Mouse (Mus musculus): ENCODE measurements around the gene Abhd16a. TPM values are rescaled to one million over a fixed set of nuclear protein-coding genes. Genes with fewer than 3 reads are reported as not detected.

Abhd16a gene
- total and polyA plus RNA-seq, 3 experiments, result 53.2 to 98.2 (median 62.5) TPM

DNA sequence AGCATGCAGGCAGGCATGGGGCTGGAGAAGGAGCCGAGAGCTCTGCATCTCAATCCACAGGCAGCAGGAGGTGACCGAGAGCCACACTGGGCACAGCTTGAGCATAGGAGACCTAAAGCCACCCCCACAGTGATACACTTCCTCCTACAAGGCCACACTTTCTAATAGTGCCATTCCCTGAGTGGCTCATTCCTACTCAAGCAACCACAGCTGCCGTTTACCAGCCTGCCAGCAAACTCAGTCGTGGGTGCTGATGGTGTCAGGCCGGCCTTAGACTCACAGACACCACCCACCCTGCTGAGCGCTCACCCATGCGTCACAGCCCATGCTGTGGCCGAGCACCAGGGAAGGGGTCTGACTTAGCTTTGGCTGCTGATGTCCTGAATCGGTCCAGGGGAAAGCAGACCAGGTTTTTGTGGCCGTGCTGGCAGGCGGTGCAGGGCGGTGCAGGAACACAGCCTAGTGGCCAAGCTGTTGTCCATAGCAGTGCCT, 8.1 kb downstream of the Abhd16a start:
- Histone ChIP-seq H3K9ac (ENCODE audit: low read depth, low read length) (no peak overlapping the region), H3K4me3 (no peak overlapping the region), H3K27ac (no peak overlapping the region), H3K4me1 (ENCODE audit: control insufficient read depth, insufficient read depth, low read length) (no peaks in the 10 kb centered on the region), H3K79me2 (replicated peaks; ENCODE audit: control insufficient read depth, insufficient read depth, low read length) (no peaks in the 10 kb centered on the region), H3K27me3 (ENCODE audit: control insufficient read depth, insufficient read depth, low read length) (no peaks in the 10 kb centered on the region), H3K36me3 (ENCODE audit: control insufficient read depth, insufficient read depth, low read length) (no peaks in the 10 kb centered on the region)
- intact Hi-C loops (cut with DNase I), result no loop called here
- DNase-seq, result no peak
- WGBS, result 84% methylated on average over 12 of the region's 12 CpGs
- TF ChIP-seq POLR2A (IDR thresholded peaks at IDR 0.05; ENCODE audit: insufficient read depth, low read depth, low read length) (no peak), EP300 (IDR thresholded peaks at IDR 0.05; ENCODE audit: insufficient read depth, low read depth, low read length) (no peak), CTCF (IDR thresholded peaks at IDR 0.05) (peak; percentile 39)

GRCm38 (mm10) chr17:35100196-35100765, 11.2 kb downstream of the Abhd16a start:
- Histone ChIP-seq H3K36me3 (ENCODE audit: control insufficient read depth, insufficient read depth, low read length) (no peaks in the 10 kb centered on the region), H3K9ac (ENCODE audit: low read depth, low read length) (no peak overlapping the region), H3K27me3 (ENCODE audit: control insufficient read depth, insufficient read depth, low read length) (no peaks in the 10 kb centered on the region), H3K4me1 (ENCODE audit: control insufficient read depth, insufficient read depth, low read length) (no peaks in the 10 kb centered on the region), H3K79me2 (replicated peaks; ENCODE audit: control insufficient read depth, insufficient read depth, low read length) (no peaks in the 10 kb centered on the region), H3K4me3 (no peak overlapping the region), H3K27ac (no peak overlapping the region)
- TF ChIP-seq CTCF (IDR thresholded peaks at IDR 0.05) (no peak), EP300 (IDR thresholded peaks at IDR 0.05; ENCODE audit: insufficient read depth, low read depth, low read length) (no peak), POLR2A (IDR thresholded peaks at IDR 0.05; ENCODE audit: insufficient read depth, low read depth, low read length) (no peak)
- no peak for DNase-seq
- 68% methylated on average over 10 of the region's 10 CpGs for WGBS
- intact Hi-C loops (cut with DNase I), result no loop called here

- intact Hi-C loops (cut with DNase I), result no loop called here
- H3K36me3 ChIP-seq (ENCODE audit: control insufficient read depth, insufficient read depth, low read length), result no peaks in the 10 kb centered on the region
- 76% methylated on average over 11 of the region's 11 CpGs for WGBS
- H3K4me1 ChIP-seq (ENCODE audit: control insufficient read depth, insufficient read depth, low read length), result no peaks in the 10 kb centered on the region
- no peak overlapping the region for H3K4me3 ChIP-seq
- H3K9ac ChIP-seq (ENCODE audit: low read depth, low read length), result no peak overlapping the region
- H3K27me3 ChIP-seq (ENCODE audit: control insufficient read depth, insufficient read depth, low read length), result no peaks in the 10 kb centered on the region
- no peak for DNase-seq
- TF ChIP-seq POLR2A (IDR thresholded peaks at IDR 0.05; ENCODE audit: insufficient read depth, low read depth, low read length) (no peak), EP300 (IDR thresholded peaks at IDR 0.05; ENCODE audit: insufficient read depth, low read depth, low read length) (no peak), CTCF (IDR thresholded peaks at IDR 0.05) (no peak)
- H3K27ac ChIP-seq, result no peak overlapping the region
- no peaks in the 10 kb centered on the region for H3K79me2 ChIP-seq (replicated peaks; ENCODE audit: control insufficient read depth, insufficient read depth, low read length)
These were observed 12.1 kb downstream of the Abhd16a start for GRCm38 (mm10) chr17:35101161-35101560.

DNA sequence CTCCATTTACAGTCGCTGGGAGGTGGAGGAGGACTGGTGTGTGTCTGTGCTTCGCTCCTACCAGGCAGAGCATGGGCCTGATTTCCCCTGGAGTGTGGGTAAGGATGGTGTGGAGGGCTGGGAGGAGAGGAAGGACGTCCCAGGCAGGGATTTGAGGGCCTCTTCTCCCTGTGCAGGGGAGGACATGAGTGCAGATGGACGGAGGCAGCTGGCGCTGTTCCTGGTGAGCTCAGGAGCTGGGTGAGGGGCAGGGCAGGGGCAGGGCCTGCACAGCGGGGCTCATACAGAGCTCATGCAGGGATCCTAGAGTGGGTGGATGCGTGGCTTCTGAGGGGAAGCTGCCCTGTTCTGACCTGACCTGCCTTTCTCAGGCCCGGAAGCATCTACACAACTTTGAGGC, 13.2 kb downstream of the Abhd16a start:
- no peaks in the 10 kb centered on the region for H3K36me3 ChIP-seq (ENCODE audit: control insufficient read depth, insufficient read depth, low read length)
- intact Hi-C loops (cut with DNase I), result no loop called here
- no peak overlapping the region for H3K27ac ChIP-seq
- WGBS, result 59% methylated on average over 8 of the region's 8 CpGs
- no peaks in the 10 kb centered on the region for H3K79me2 ChIP-seq (replicated peaks; ENCODE audit: control insufficient read depth, insufficient read depth, low read length)
- no peak overlapping the region for H3K4me3 ChIP-seq
- no peak overlapping the region for H3K9ac ChIP-seq (ENCODE audit: low read depth, low read length)
- no peak for DNase-seq
- no peak for TF ChIP-seq CTCF (IDR thresholded peaks at IDR 0.05)
- TF ChIP-seq POLR2A (IDR thresholded peaks at IDR 0.05; ENCODE audit: insufficient read depth, low read depth, low read length), result no peak
- TF ChIP-seq EP300 (IDR thresholded peaks at IDR 0.05; ENCODE audit: insufficient read depth, low read depth, low read length), result no peak
- H3K4me1 ChIP-seq (ENCODE audit: control insufficient read depth, insufficient read depth, low read length), result no peaks in the 10 kb centered on the region
- no peaks in the 10 kb centered on the region for H3K27me3 ChIP-seq (ENCODE audit: control insufficient read depth, insufficient read depth, low read length)

DNA sequence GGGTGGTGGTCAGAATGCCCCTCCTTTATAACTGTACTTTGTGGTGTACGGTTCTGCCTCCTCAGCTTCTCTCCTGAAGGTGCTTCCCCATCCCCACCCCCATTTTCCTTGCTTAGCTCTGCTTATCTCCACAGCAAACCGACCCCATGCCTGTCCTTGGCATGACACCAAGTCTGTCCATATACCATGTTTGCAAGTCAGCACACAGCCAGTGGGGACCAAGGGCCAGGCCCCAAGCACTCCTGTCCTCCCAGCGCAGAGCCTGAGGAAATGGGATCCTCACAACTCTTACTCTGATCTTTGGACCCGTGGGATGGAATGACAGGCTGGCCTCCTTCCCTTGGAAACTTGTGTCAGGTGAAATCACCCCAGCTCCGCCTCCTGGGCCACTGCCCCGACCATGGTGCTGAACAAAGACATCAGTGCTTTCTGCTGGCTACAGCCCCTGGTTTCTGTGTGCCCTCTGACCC, 14.2 kb downstream of the Abhd16a start:
- intact Hi-C loops (cut with DNase I), result no loop called here
- Histone ChIP-seq H3K27ac (no peak overlapping the region), H3K27me3 (ENCODE audit: control insufficient read depth, insufficient read depth, low read length) (no peaks in the 10 kb centered on the region), H3K36me3 (ENCODE audit: control insufficient read depth, insufficient read depth, low read length) (no peaks in the 10 kb centered on the region), H3K4me1 (ENCODE audit: control insufficient read depth, insufficient read depth, low read length) (no peaks in the 10 kb centered on the region), H3K79me2 (replicated peaks; ENCODE audit: control insufficient read depth, insufficient read depth, low read length) (no peaks in the 10 kb centered on the region), H3K4me3 (no peak overlapping the region), H3K9ac (ENCODE audit: low read depth, low read length) (no peak overlapping the region)
- DNase-seq, result no peak
- TF ChIP-seq POLR2A (IDR thresholded peaks at IDR 0.05; ENCODE audit: insufficient read depth, low read depth, low read length), result no peak
- TF ChIP-seq CTCF (IDR thresholded peaks at IDR 0.05), result no peak
- TF ChIP-seq EP300 (IDR thresholded peaks at IDR 0.05; ENCODE audit: insufficient read depth, low read depth, low read length), result no peak
- WGBS, result 47% methylated on average over 6 of the region's 6 CpGs

- Histone ChIP-seq H3K79me2 (replicated peaks; ENCODE audit: control insufficient read depth, insufficient read depth, low read length) (no peaks in the 10 kb centered on the region), H3K4me3 (no peak overlapping the region), H3K36me3 (ENCODE audit: control insufficient read depth, insufficient read depth, low read length) (no peaks in the 10 kb centered on the region), H3K27me3 (ENCODE audit: control insufficient read depth, insufficient read depth, low read length) (no peaks in the 10 kb centered on the region), H3K9ac (ENCODE audit: low read depth, low read length) (no peak overlapping the region), H3K4me1 (ENCODE audit: control insufficient read depth, insufficient read depth, low read length) (no peaks in the 10 kb centered on the region), H3K27ac (no peak overlapping the region)
- 90% methylated on average over 7 of the region's 7 CpGs for WGBS
- intact Hi-C loops (cut with DNase I), result no loop called here
- DNase-seq, result no peak
- TF ChIP-seq CTCF (IDR thresholded peaks at IDR 0.05), result no peak
- no peak for TF ChIP-seq EP300 (IDR thresholded peaks at IDR 0.05; ENCODE audit: insufficient read depth, low read depth, low read length)
- TF ChIP-seq POLR2A (IDR thresholded peaks at IDR 0.05; ENCODE audit: insufficient read depth, low read depth, low read length), result no peak
These were observed 15.0 kb downstream of the Abhd16a start for GRCm38 (mm10) chr17:35104079-35104478.
